Mouse (Mus musculus): ENCODE measurements around the gene Ston1. TPM values are rescaled to one million over a fixed set of nuclear protein-coding genes. Genes with fewer than 3 reads are reported as not detected.

Ston1 gene
- polyA plus RNA-seq, 1 experiment = 28.6 TPM

- DNase-seq (ENCODE audit: low spot score) = no peak
Observed at GRCm38 (mm10) chr17:88587371-88587770, 10.1 kb upstream of the Ston1 start.

DNA sequence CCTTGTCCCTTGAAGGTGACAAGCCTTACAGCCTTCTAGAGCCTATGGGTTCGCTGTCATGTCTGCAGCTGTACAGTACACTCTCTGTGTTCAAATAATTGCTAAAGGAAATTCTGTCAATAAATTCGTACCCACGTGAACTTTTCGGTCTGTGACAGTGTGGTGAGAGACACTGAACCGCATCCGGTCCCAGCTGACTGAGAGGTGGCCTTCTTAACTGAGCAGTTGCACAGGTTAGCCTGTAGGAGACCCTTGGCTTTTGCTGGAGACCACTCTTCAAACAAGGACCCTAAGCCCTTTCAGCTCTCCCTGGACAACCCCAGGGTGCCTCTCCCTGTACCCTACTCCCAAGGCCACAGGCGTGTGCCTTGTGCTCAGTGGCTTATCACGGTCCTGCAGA lies 9.3 kb upstream of the Ston1 start:
- DNase-seq (ENCODE audit: low spot score) = no peak

- no peak for DNase-seq (ENCODE audit: low spot score)
Observed at GRCm38 (mm10) chr17:88590251-88590650, 7.2 kb upstream of the Ston1 start.

- DNase-seq (ENCODE audit: low spot score) = no peak
Observed at GRCm38 (mm10) chr17:88595071-88595470, 2.4 kb upstream of the Ston1 start.

- DNase-seq (ENCODE audit: low spot score) = no peak
Observed at GRCm38 (mm10) chr17:88596068-88596467, 1.4 kb upstream of the Ston1 start.

DNA sequence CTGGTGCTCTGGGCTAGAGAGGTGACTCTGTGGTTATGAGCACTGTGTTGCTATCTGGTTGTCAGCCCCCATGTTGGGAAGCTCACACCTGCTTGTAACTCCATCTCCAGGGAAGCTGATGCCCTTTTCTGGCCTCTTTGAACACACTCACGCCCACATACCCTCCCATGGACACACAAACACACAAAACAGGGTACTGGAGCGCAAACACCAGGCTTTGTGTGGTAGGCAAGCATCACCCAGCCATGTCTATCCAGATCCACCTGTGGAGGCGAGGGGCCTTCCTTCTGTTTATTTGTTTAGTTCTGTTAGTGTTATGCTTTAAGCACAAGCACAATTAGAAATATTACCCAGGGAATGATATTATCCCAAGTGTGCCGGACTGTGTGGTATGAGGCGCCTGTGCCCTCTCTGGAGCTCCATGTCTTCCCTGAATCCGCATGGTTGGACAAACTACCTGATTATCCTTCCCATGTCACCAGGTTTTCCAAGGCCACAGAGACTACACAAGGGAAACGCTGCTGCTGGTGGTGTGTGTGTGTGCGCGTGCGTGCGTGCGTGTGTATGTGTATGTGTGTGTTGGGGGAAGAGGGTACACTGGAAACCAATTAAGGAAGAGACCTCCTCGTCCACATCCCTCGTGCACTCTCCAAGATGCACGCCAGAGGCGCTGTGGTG lies 801 bp upstream of the Ston1 start:
- DNase-seq (ENCODE audit: low spot score) = no peak

- DNase-seq (ENCODE audit: low spot score) = no peak
Observed at GRCm38 (mm10) chr17:88598056-88598420, 554 bp downstream of the Ston1 start.

DNA sequence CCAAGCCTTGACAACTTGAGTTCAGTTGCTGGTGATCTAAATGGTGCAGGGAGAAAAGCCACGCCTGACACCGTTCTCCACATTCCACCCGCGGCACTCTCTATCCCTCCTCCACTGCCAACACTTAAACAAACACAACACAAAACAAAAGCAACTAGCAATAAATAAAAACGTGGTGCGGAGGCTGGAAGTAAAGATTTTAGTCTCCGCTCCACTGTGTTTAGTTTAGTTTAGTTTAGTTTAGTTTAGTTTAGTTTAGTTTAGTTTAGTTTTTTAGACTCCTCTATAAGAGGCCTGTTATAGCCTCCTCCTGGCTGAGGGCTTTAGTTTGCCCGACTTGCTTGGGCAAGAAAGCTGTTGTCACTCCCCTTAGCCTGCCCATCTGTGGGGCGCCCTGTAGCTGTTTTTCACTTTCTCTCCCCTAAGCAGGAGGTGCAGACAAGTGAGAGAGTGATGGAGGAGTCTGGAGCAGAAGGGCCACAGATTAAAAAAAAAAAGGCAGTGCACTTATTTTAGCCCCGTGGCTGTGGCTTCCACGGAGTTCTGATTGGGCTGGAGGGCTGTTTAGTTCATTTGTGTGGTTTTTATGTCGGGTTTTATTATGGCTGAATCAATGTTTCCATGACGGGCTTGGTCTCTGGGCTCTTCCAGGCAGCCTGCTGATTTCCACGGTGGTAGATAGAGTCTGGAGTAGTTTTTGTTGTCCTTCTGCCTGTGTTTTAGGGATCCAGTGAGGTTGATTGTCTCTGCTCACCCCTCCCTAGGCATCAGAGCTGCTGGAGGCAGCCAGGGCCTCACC lies 1.3 kb downstream of the Ston1 start:
- no peak for DNase-seq (ENCODE audit: low spot score)

GRCm38 (mm10) chr17:88600492-88601026 lies 3.1 kb downstream of the Ston1 start:
- DNase-seq (ENCODE audit: low spot score) = no peak

DNA sequence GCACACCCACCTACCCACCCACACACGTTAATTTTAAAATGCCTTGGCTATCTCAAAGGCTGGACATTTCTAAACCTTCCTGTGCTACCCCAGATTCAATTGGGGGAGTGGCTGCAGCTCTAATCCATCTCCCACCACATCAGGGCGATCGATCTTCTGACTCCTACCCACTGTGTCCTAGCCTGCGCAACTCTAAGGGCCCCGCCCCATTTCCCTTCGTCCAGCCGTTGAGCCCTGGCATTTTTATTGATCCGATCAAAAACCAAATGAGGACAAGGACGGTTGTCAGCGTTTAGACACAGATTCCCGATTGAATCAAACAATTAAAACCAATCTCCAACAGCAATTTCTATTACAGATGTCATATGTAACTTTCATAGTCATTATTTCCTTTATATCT lies 6.5 kb downstream of the Ston1 start:
- no peak for DNase-seq (ENCODE audit: low spot score)

DNA sequence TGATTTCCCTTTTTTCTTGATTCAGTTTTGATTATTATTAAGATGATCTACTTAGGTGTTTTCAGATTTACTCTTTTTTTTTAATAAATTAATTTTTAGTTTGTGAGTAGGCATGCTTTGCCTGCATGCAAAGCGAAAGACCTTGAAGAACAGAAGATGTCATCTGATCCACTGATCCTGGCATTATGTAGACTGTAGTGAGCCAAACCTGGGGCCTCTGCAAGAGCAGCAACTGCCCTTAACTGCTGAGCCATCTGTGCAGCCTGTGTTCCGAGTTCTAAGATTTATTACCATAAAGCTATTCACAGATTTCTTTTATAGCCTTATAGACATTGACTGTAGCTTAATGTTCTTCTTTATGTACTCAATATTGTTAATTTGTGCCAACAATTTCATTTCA lies 8.6 kb downstream of the Ston1 start:
- DNase-seq (ENCODE audit: low spot score) = no peak

GRCm38 (mm10) chr17:88609361-88609760 lies 11.9 kb downstream of the Ston1 start:
- no peak for DNase-seq (ENCODE audit: low spot score)

DNA sequence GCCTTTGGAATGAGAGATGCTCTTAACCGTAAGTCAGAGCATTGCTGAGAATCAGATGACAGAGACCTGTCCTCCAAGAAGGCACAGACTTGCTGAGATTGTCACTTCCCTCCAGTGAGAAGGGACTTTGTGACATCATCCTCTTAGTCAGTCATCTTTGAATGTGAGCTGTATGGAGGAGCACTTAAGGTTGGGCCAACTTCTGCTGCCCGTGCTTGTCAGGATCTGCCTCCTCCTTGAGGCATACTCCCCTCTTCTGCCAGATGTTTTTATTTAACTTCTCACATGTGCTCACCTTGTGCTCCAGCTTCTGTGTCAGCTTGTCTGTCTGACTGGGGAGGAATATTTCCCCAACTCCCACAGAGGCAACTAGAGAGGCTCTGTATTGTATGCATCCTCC lies 13.6 kb downstream of the Ston1 start:
- DNase-seq (ENCODE audit: low spot score) = no peak

DNA sequence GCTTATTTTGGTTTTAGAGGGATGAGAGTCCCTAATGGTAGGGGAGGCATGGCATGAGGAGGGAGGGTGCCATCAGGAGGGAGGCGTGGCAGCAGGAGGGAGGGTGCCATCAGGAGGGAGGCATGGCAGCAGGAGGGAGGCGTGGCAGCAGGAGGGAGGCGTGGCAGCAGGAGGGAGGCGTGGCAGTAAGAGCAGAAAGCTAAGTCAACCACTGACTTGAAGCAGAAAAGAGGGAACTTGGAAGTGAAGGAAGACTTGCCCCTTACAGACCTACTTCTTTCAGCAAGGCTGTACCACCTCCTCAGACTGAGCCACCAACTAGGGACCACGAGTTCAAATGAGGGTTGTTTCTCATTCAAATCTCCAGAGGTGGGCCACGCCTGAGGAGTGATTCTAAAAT lies 15.7 kb downstream of the Ston1 start:
- no peak for DNase-seq (ENCODE audit: low spot score)

DNA sequence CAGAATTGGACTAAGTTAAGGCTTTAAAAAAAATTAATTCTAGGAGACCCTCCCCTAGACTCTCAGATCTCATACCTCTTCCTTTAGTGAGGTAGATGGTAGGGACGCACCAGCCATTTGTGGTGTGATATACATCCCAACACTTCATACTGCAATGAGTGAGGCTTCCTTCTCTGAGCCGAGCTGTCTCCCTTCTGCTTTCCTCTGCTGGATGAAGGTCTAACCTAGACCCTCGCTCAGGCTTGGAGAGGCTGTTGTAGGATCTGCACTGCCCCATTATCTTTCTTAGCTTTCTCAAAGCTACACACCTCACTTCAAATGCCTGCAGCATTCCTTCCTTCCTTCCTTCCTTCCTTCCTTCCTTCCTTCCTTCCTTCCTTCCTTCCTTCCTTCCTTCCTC lies 16.2 kb downstream of the Ston1 start:
- no peak for DNase-seq (ENCODE audit: low spot score)

GRCm38 (mm10) chr17:88614234-88614633 lies 16.8 kb downstream of the Ston1 start:
- DNase-seq (ENCODE audit: low spot score) = no peak

- no peak for DNase-seq (ENCODE audit: low spot score)
Observed at GRCm38 (mm10) chr17:88614733-88615132, 17.2 kb downstream of the Ston1 start.

GRCm38 (mm10) chr17:88615492-88616155 lies 18.1 kb downstream of the Ston1 start:
- no peak for DNase-seq (ENCODE audit: low spot score)

GRCm38 (mm10) chr17:88620935-88621334 lies 23.5 kb downstream of the Ston1 start:
- DNase-seq (ENCODE audit: low spot score) = no peak

GRCm38 (mm10) chr17:88621374-88621773 lies 23.9 kb downstream of the Ston1 start:
- DNase-seq (ENCODE audit: low spot score) = no peak

- no peak for DNase-seq (ENCODE audit: low spot score)
Observed at GRCm38 (mm10) chr17:88622711-88623110, 25.2 kb downstream of the Ston1 start.

DNA sequence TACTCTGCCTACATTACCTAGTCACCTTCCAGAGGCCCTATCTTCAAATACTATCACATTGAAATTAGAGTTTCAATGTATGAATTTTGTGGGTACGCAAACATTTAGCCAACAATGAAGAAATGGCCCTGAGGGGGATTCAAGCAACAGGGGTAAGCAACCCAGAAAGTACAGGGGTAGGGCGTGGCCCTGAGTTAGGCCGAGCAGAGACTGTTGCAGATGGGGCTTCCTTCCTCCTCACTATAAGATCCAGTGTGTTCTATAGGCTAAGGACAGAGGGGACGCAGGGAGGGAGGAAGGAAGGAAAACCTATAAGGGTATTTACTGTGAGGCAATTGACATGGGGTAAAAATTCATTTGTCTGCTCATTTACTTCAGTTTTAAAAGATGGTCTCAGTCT lies 26.9 kb downstream of the Ston1 start:
- no peak for DNase-seq (ENCODE audit: low spot score)

- no peak for DNase-seq (ENCODE audit: low spot score)
Observed at GRCm38 (mm10) chr17:88625350-88625749, 27.9 kb downstream of the Ston1 start.

All from urinary bladder, adult 2 months (tissue).